Mouse (Mus musculus) ES-E14 (cell line): ENCODE results near the gene Nfatc2.

Experiments
- HCFC1 ChIP-seq: IDR thresholded peaks from 2 replicates; pipeline ENCODE4 v1.6.1; 2012; ENCODE audit warnings: low read length, inconsistent platforms, borderline replicate concordance; ENCODE audit not compliant: insufficient read depth
- MAFK ChIP-seq: IDR thresholded peaks from 2 replicates; pipeline ENCODE4 v1.6.1; 2014; ENCODE audit warnings: mild to moderate bottlenecking, low read depth, low read length, inconsistent platforms; ENCODE audit not compliant: insufficient read depth
- ZNF384 ChIP-seq: IDR thresholded peaks from 2 replicates; pipeline ENCODE4 v1.6.1; 2012; ENCODE audit warnings: low read depth, low read length, inconsistent platforms

GRCm38 (mm10) chr2:168543026-168543425 lies 58.4 kb downstream of the Nfatc2 start:
- TF ChIP-seq MAFK (no peak), ZNF384 (no peak), HCFC1 (no peak)
